Mouse (Mus musculus) c-Kit-positive CD71-positive TER-119-positive erythroid progenitor cells, embryonic 14.5 days (primary cell): ENCODE measurements around the gene 6430571L13Rik.
A peak's percentile ranks its signal among the peaks of the same experiment; 100 is the strongest.

Source experiments
- DNase-seq: peaks from one replicate; pipeline ENCODE4 v3.0.0-alpha.2; 2013; ENCODE audit warnings: low spot score

The 6430571L13Rik gene

GRCm38 (mm10) chr9:107307099-107307872 is 33.1 kb upstream of the 6430571L13Rik start:
- DNase-seq: no peak

- no peak for DNase-seq
These were observed 32.5 kb upstream of the 6430571L13Rik start for GRCm38 (mm10) chr9:107307886-107308285.

- no peak for DNase-seq
These were observed 31.9 kb upstream of the 6430571L13Rik start for GRCm38 (mm10) chr9:107308346-107309000.

DNA sequence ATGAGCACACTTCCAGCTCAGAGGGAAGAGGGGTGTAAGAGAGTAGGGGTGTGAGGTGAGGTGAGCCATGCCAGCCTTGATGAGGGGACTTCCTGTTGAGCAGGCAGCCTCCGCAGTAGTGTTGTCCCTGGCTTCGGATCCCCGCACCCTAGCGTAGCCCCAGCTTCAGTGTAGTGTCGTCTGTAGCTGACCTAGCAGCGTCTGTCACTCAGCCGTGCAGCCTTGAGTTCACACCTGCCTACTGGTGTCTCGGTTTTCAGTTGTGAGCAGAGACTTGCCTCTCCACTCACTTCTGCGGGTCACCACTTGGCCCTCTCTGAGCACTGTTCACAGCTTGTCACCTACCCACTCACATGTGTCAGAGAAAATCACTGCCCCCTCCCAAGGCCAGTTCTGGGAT is 31.2 kb upstream of the 6430571L13Rik start:
- DNase-seq: no peak

GRCm38 (mm10) chr9:107309600-107309999 is 30.8 kb upstream of the 6430571L13Rik start:
- no peak for DNase-seq

DNA sequence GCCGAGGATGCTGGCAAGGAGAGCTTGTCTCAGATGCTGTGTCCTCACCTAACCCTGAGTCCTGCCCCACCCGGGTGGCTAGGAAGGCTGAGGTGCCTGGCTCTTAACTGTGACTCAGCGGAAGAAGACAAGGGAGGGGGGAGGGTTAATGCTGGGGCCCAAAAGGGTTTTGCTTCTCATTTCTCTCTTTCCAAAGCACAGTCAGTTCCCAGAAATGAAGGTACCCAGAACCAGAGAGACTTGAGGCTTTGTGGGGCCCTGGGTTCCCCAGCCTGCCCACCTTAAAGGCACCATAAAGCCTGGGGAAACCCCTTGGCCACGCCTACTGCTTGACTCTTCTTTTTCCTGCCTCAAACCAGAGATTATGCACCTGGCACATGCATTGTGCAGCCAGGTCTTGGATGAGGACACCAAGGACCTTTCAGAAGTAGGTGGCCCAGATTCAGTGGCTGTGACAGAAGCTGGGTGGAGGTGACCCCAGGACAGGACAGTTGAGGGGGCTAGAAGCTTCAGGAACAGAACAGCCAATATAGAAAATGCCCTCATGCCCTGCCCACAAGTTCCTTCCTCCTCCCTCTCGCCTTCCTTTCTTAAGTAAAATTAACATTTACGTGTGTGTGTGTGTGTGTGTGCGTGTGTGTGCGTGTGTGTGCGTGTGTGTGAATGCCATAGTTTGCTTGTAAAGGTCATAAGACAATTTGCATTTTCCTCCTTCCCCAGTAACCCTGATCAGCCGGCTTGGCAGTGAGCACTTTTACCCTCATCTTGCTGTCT is 27.4 kb upstream of the 6430571L13Rik start:
- DNase-seq: peak; percentile 87

DNA sequence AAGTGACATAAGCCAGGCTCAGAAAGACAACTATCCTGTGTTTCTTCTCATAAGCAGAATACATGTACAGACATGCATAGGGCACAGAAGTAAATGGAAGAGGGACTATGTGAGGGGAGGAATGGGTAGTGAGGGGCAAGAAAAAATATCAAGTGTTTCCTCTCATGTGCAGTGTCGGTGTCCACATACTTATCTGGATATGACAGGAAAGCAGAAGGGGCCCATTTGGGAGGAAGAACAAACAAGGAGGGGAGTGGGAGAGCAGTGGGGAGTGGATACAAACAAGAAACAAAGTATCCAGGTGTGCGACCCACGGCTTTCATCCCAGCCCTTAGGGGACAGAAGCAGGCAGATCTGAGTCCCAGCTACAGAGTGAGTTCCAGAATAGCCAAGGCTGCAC is 26.5 kb upstream of the 6430571L13Rik start:
- DNase-seq: no peak

DNA sequence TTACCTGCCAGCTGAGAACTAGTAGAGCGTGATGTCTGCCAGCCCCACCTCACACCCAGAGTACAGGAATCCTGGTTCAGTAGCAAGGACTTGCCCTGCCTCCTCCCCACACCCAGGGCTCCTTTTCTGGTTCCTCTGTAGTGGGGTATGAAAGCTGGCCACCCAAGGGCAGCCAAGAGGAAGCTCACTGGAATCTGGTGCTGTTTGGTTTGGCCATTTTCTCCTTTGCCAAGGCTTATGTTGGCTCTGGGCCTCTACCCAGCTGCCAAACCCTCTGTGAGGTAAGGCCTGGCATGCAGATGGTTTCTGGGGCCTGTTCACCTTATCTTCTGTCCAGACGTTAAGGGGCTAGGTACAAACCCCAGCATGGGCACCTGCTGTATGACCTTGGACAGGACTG is 24.6 kb upstream of the 6430571L13Rik start:
- DNase-seq: no peak

GRCm38 (mm10) chr9:107322461-107323050 is 17.8 kb upstream of the 6430571L13Rik start:
- no peak for DNase-seq

- no peak for DNase-seq
These were observed 16.8 kb upstream of the 6430571L13Rik start for GRCm38 (mm10) chr9:107323558-107323957.

- DNase-seq: no peak
These were observed 15.4 kb upstream of the 6430571L13Rik start for GRCm38 (mm10) chr9:107324799-107325561.

GRCm38 (mm10) chr9:107325904-107326303 is 14.5 kb upstream of the 6430571L13Rik start:
- no peak for DNase-seq

DNA sequence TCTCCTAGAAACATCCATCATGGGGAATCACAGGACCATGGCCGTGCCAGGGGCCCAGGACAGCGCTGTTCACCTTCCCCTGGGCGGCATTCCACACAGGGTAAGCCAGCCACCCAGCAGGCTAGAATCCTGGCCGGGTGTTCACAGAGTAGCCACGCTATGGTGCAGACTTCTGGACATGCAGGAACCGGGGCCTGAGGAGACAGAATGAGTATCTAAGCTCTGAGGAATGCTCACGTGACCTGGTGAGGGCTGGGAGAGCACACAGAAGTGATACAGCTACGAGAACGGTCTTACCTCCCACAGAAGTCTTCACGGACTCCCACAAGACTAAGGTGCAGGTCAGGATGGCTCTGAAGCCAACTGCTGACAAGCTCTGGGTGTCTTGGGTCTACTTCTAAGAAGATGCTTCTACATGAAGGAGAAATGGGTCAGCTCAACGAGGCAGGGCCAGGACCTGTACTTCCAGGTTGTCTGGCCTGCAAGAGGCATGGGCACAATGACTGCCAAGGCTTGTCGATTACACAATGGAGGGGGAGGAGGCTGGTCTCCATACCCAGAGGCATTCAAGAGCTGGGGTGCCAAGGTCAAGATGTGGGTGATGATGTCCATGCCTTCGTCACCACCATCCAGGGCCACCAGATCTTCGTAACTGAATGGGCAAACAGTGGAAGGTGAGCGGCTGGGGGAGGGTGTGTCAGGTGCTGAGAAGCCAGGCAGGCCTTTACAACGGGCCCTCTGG is 12.4 kb upstream of the 6430571L13Rik start:
- no peak for DNase-seq

DNA sequence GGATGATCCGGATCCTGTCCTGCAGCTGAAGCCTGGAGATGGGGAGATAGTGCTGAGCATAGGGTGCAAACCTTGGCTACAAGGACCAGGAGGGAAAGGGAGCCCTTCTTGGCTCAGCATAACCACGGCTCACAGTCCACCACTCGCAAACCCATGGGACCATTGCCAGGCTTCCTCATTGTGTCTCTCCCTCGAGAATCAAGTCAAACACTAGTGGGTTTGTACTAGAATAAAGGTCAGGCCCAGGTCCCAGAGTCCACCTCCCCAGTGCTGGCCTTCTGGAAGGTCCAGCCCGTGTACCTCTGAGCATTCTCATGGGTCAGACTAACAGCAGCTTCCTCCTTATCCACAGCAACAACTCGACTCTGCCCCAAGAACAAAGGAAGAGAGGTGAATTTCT is 9.6 kb upstream of the 6430571L13Rik start:
- no peak for DNase-seq

GRCm38 (mm10) chr9:107333686-107334085 is 6.7 kb upstream of the 6430571L13Rik start:
- DNase-seq: no peak

DNA sequence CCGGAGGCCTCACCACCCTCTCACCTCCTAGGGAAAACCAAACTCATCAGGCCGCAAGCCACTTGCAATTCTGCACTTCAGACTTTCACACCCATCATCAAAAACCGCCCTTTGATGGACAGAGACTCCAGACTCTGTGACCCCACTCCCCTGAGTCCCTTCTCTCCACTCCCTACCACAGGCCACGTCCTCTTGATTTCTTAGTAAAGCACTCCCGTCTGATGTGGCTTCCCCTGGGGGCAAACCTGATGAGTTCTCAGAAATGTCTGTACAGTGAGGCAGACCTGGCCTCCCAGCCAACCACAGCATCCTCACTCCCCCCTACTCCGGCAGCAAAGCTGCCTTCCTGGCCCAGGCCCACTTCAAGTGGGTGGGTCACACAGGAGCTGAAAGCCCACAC is 6.0 kb upstream of the 6430571L13Rik start:
- DNase-seq: no peak

- DNase-seq: no peak
These were observed 5.4 kb upstream of the 6430571L13Rik start for GRCm38 (mm10) chr9:107335046-107335445.

- DNase-seq: peak; percentile 80
These were observed 4.5 kb upstream of the 6430571L13Rik start for GRCm38 (mm10) chr9:107335909-107336308.

- DNase-seq: no peak
These were observed 4.0 kb upstream of the 6430571L13Rik start for GRCm38 (mm10) chr9:107336386-107336785.

- peak; percentile 76 for DNase-seq
These were observed 2.1 kb upstream of the 6430571L13Rik start, which contains the start of gene Hemk1 for GRCm38 (mm10) chr9:107338172-107338883. TSS of gene Hemk1 (minus strand) at chr9:107338350.
